Mouse (Mus musculus): ENCODE data around the gene Mllt10. TPM values are rescaled to one million over a fixed set of nuclear protein-coding genes. Genes with fewer than 3 reads are reported as not detected.

Mllt10 gene
- polyA plus RNA-seq (2017; shearing (Covaris generic)), result 10 to 100 TPM; 86.4 to 94.3 TPM

GRCm38 (mm10) chr2:18055016-18055928 is at the start of gene Mllt10:
Gene Mllt10, plus strand, starts transcription at chr2:18055237.

GRCm38 (mm10) chr2:18037491-18037890 is 17.5 kb upstream of the Mllt10 start, which contains the start of gene A930004D18Rik:
Gene A930004D18Rik, minus strand, starts transcription at chr2:18037737.

GRCm38 (mm10) chr2:18048453-18049075 is 6.5 kb upstream of the Mllt10 start, which contains the start of gene Skida1:
Gene Skida1, minus strand, starts transcription at chr2:18049051.

Other genes starting within 250 kb of the Mllt10 start
- gene H2al2a, start 58.3 kb upstream of the Mllt10 start, polyA plus RNA-seq (2017; shearing (Covaris generic)), result 1 to 10 TPM in 1 of 2 experiments, not detected in 1; 2.6 TPM
- gene A930004D18Rik, start 17.5 kb upstream of the Mllt10 start, polyA plus RNA-seq (2017; shearing (Covaris generic)), result 1 to 10 TPM; 1.5 to 3.4 TPM
- under 1 TPM; 0.73 to 0.83 TPM for gene Skida1, start 6.2 kb upstream of the Mllt10 start, polyA plus RNA-seq (2017; shearing (Covaris generic))

All from inflammation-experienced regulatory T-cells (primary cell).